14 mouse cellular contexts compared by ENCODE assay signal in the genomic region with DNA sequence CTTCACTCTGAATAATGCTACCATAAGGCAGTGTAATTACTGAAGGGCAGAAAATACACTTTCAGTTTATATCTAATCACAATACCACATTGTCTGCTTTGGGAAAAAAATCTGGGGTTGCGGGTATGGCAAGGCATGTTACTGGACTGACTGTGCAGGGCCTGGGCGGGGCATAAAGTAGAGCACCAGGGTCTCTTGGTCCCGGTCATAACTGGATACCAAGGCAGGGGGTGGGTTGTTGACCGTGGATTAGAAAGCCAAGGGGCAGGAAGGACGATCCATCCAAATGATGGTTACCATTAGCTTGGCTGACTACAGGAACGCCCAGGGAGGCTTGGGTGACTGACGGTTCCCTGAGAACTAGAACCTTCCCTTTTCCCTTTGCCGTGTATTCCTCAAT.
A peak's percentile ranks its signal among the peaks of the same experiment; 100 is the strongest.
DNase-seq lines count a peak whose midpoint lies in the region; ATAC-seq and TF ChIP-seq lines count a peak whose summit lies in the region.
"Had no signal": no experiment of that assay in that cellular context is flagged by ENCODE, and none has a peak within 500 bp of the region (broad histone marks: within the 10 kb centered on the region; RNA-seq: fewer than 3 reads in every experiment).

No protein-coding gene starts in this region.

- WGBS in heart, embryonic 10.5 days, result 47% methylated on average over 8 of the region's 8 CpGs
- WGBS in hindbrain, embryonic 13.5 days, result 33% methylated on average over 8 of the region's 8 CpGs
- 54% methylated on average over 8 of the region's 8 CpGs for WGBS in midbrain, postnatal 0 days

- H3K9ac ChIP-seq in hindbrain, embryonic 13.5 days, result no peak overlapping the region
- H3K9ac ChIP-seq in midbrain, postnatal 0 days (replicated peaks; ENCODE audit: low read length, poor library complexity, severe bottlenecking), result no peak overlapping the region
- H3K9ac ChIP-seq: kidney, embryonic 15.5 days had no signal

- no peaks in the 10 kb centered on the region for H3K4me1 ChIP-seq in heart, embryonic 10.5 days
- peaks cover 17% of the 10 kb centered on the region for H3K4me1 ChIP-seq in hindbrain, embryonic 13.5 days (replicated peaks)
- peaks cover 6% of the 10 kb centered on the region; the same call in 1 of the 2 replicates for H3K4me1 ChIP-seq in midbrain, postnatal 0 days (ENCODE audit: insufficient read depth, low read length)

- H3K4me3 ChIP-seq in heart, embryonic 10.5 days, result peak overlapping the region; percentile 55
- H3K4me3 ChIP-seq in hindbrain, embryonic 13.5 days, result no peak overlapping the region
- H3K4me3 ChIP-seq in midbrain, postnatal 0 days (ENCODE audit: low read depth, low read length), result 0 out of 2 replicates have a peak overlapping the region, but pooled peaks have one; percentile 33
- H3K4me3 ChIP-seq: myocyte had no signal

- TF ChIP-seq CTCF in midbrain, postnatal 0 days (IDR thresholded peaks at IDR 0.05), result no peak

- H3K4me2 ChIP-seq in hindbrain, embryonic 13.5 days, result peak overlapping the region; percentile 59
- H3K4me2 ChIP-seq in midbrain, postnatal 0 days (ENCODE audit: low read depth, low read length, poor library complexity, severe bottlenecking), result peak overlapping the region; percentile 56; the same call in 1 of the 2 replicates

- no peak for DNase-seq in heart, embryonic 10.5 days (ENCODE audit: low spot score)
- no peak for DNase-seq in heart, adult 8-10 months (ENCODE audit: low spot score)
- peak; percentile 35 for DNase-seq in embryo, embryonic 11 days
- DNase-seq in midbrain, postnatal 0 days (ENCODE audit: low spot score), result no peak
- no peak for DNase-seq in T-cell, adult 2 months (ENCODE audit: low spot score)
- no peak for DNase-seq in left cerebral cortex, adult 9 months (ENCODE audit: low spot score in 2 of 2)
- DNase-seq in kidney, adult 18-20 months, result no peak
- DNase-seq: cerebellum, adult 11-12 months; gastrocnemius, postnatal 14 days; heart, postnatal 36 days; lung, postnatal 4 days had no signal

- H3K36me3 ChIP-seq in heart, embryonic 10.5 days, result no peaks in the 10 kb centered on the region
- no peaks in the 10 kb centered on the region for H3K36me3 ChIP-seq in hindbrain, embryonic 13.5 days
- H3K36me3 ChIP-seq in midbrain, postnatal 0 days (ENCODE audit: insufficient read depth, low read length), result no peaks in the 10 kb centered on the region
- H3K36me3 ChIP-seq: kidney, embryonic 15.5 days had no signal

- H3K27ac ChIP-seq in heart, embryonic 10.5 days, result no peak overlapping the region
- H3K27ac ChIP-seq in hindbrain, embryonic 13.5 days, result no peak overlapping the region
- no peak overlapping the region for H3K27ac ChIP-seq in midbrain, postnatal 0 days (ENCODE audit: low read depth, low read length)
- H3K27ac ChIP-seq: kidney, embryonic 15.5 days had no signal

- H3K9me3 ChIP-seq in heart, embryonic 10.5 days, result no peaks in the 10 kb centered on the region
- H3K9me3 ChIP-seq in hindbrain, embryonic 13.5 days, result no peaks in the 10 kb centered on the region
- no peaks in the 10 kb centered on the region for H3K9me3 ChIP-seq in midbrain, postnatal 0 days (ENCODE audit: low read length)
- H3K9me3 ChIP-seq: kidney, embryonic 15.5 days had no signal

- ATAC-seq in hindbrain, embryonic 13.5 days (ENCODE audit: low FRiP score), result no peak; the same call in 1 of the 2 replicates
- ATAC-seq in midbrain, postnatal 0 days (ENCODE audit: low FRiP score), result no peak

- H3K27me3 ChIP-seq in heart, embryonic 10.5 days (ENCODE audit: insufficient read depth, poor library complexity, severe bottlenecking), result peaks cover 8% of the 10 kb centered on the region; the same call in 1 of the 2 replicates
- peaks cover 25% of the 10 kb centered on the region for H3K27me3 ChIP-seq in hindbrain, embryonic 13.5 days
- H3K27me3 ChIP-seq in midbrain, postnatal 0 days (ENCODE audit: insufficient read depth, low read length), result no peaks in the 10 kb centered on the region
